Mouse (Mus musculus): ENCODE results near the gene Cntn4. TPM values are rescaled to one million over a fixed set of nuclear protein-coding genes. Genes with fewer than 3 reads are reported as not detected.

The Cntn4 gene
- polyA plus RNA-seq, 1 experiment from 2014 or later = not detected

DNA sequence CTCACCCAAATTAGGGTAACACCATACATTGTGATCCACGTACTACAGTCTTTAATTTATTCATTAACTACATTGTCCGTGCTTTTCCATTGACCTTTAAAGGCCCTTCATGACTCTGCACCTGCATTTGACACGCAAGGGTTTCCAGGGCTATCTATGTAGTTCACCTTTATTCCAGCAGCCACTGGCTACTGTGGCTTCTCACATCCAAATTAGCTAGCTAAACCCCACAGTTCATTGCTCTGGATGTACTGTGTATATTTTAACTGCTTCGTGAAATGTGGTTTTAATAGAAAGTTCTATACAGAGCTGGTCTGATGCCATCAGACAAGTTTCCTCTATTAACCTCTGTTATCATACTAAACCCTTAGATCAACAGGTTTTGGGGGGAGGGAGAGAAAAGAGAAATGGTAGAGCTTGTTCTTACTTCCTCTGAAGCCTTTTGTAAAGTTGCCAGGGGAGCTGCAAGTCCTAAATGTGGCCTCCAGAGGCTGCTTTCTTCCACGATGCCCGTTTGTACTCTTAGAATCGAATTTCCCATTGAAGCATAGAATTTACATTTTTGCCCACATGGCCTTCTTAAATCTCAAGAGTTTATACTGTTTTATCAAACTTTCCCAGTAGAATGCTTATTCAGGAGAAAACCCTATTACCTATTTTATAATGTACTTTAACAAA is 1066.2 kb downstream of the Cntn4 start:
- Histone ChIP-seq H3K36me3 (replicated peaks) (no peaks in the 10 kb centered on the region), H3K4me2 (no peak overlapping the region), H3K4me1 (replicated peaks) (no peaks in the 10 kb centered on the region), H3K27me3 (no peaks in the 10 kb centered on the region), H3K27ac (replicated peaks) (no peak overlapping the region), H3K4me3 (replicated peaks) (no peak overlapping the region), H3K9ac (no peak overlapping the region), H3K9me3 (replicated peaks) (no peaks in the 10 kb centered on the region)
- ATAC-seq (ENCODE audit: insufficient read depth) = no peak
- 53% methylated on average over 7 of the region's 7 CpGs for WGBS (ENCODE audit: insufficient replicate concordance)

GRCm38 (mm10) chr6:106745673-106746394 is 1068.4 kb downstream of the Cntn4 start:
- no peaks in the 10 kb centered on the region for H3K4me1 ChIP-seq (replicated peaks)
- no peak for ATAC-seq (ENCODE audit: insufficient read depth)
- no peaks in the 10 kb centered on the region for H3K36me3 ChIP-seq (replicated peaks)
- no peaks in the 10 kb centered on the region for H3K9me3 ChIP-seq (replicated peaks)
- H3K27ac ChIP-seq (replicated peaks) = no peak overlapping the region
- H3K4me2 ChIP-seq = no peak overlapping the region
- WGBS (ENCODE audit: insufficient replicate concordance) = 40% methylated on average over 7 of the region's 7 CpGs
- H3K27me3 ChIP-seq = no peaks in the 10 kb centered on the region
- no peak overlapping the region for H3K9ac ChIP-seq
- no peak overlapping the region for H3K4me3 ChIP-seq (replicated peaks)

GRCm38 (mm10) chr6:106747251-106747650 is 1069.8 kb downstream of the Cntn4 start:
- H3K36me3 ChIP-seq (replicated peaks) = no peaks in the 10 kb centered on the region
- no peak overlapping the region for H3K4me2 ChIP-seq
- no peak overlapping the region for H3K9ac ChIP-seq
- ATAC-seq (ENCODE audit: insufficient read depth) = no peak
- H3K9me3 ChIP-seq (replicated peaks) = no peaks in the 10 kb centered on the region
- WGBS (ENCODE audit: insufficient replicate concordance) = 77% methylated on average over 5 of the region's 5 CpGs
- H3K27ac ChIP-seq (replicated peaks) = no peak overlapping the region
- no peaks in the 10 kb centered on the region for H3K4me1 ChIP-seq (replicated peaks)
- no peaks in the 10 kb centered on the region for H3K27me3 ChIP-seq
- no peak overlapping the region for H3K4me3 ChIP-seq (replicated peaks)

DNA sequence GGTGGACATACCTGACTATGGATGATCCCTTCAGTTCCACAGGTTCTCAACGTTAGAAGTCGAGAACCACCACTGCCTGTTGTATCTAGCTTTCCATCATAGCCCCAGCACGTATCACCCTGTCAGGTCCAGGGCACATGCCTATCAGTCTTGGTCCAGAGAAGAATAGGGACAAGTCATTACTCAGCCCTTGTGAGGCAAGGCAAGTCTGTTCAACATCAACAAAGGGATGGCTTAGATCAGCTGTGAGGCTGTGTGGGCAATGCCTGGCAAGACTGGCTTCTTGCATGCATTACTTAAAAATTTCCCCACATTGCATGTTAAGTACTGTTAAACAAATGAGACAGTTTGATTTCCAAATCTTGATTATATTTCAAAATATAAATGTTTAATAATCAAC is 1070.3 kb downstream of the Cntn4 start:
- H3K4me2 ChIP-seq = no peak overlapping the region
- WGBS (ENCODE audit: insufficient replicate concordance) = 36% methylated on average over 3 of the region's 3 CpGs
- no peaks in the 10 kb centered on the region for H3K36me3 ChIP-seq (replicated peaks)
- H3K4me1 ChIP-seq (replicated peaks) = no peaks in the 10 kb centered on the region
- H3K4me3 ChIP-seq (replicated peaks) = no peak overlapping the region
- H3K9ac ChIP-seq = no peak overlapping the region
- no peak overlapping the region for H3K27ac ChIP-seq (replicated peaks)
- H3K9me3 ChIP-seq (replicated peaks) = no peaks in the 10 kb centered on the region
- ATAC-seq (ENCODE audit: insufficient read depth) = no peak
- H3K27me3 ChIP-seq = no peaks in the 10 kb centered on the region
